Mouse (Mus musculus) small intestine, adult 2 months (tissue): ENCODE results near the gene Olfr1500. TPM values are rescaled to one million over a fixed set of nuclear protein-coding genes. Genes with fewer than 3 reads are reported as not detected.

Source experiments
- H3K27ac ChIP-seq: fragments of 200-500 bp; 2 replicates; pipeline ENCODE4 v1.5.1; 2012; ENCODE audit warnings: low read depth, low read length, control low read depth, inconsistent platforms; ENCODE audit not compliant: insufficient read depth
- H3K27me3 ChIP-seq: fragments of 200-500 bp; 2 replicates; pipeline ENCODE4 v1.6.1; 2012; ENCODE audit warnings: mild to moderate bottlenecking, moderate library complexity, low read length, inconsistent platforms; ENCODE audit not compliant: control insufficient read depth, insufficient read depth
- H3K36me3 ChIP-seq: fragments of 200-500 bp; 2 replicates; pipeline ENCODE4 v1.6.1; 2012; ENCODE audit warnings: mild to moderate bottlenecking, low read length, control low read depth, inconsistent platforms; ENCODE audit not compliant: control insufficient read depth, insufficient read depth
- H3K4me1 ChIP-seq: fragments of 200-500 bp; 2 replicates; pipeline ENCODE4 v1.6.1; 2012; ENCODE audit warnings: low read length, inconsistent platforms, mixed read lengths; ENCODE audit not compliant: control insufficient read depth, insufficient read depth, insufficient read length
- H3K4me3 ChIP-seq: fragments of 200-500 bp; 2 replicates; pipeline ENCODE4 v1.5.1; 2012; ENCODE audit warnings: low read depth, mild to moderate bottlenecking, control low read depth, inconsistent platforms, low read length, moderate library complexity
- CTCF ChIP-seq: fragments of 200-500 bp; IDR thresholded peaks from 2 replicates; pipeline ENCODE4 v1.5.1; 2012; ENCODE audit warnings: low read depth, mild to moderate bottlenecking, control low read depth, inconsistent platforms, low read length, moderate library complexity, mixed read lengths; ENCODE audit not compliant: insufficient replicate concordance, insufficient read length; ENCODE audit errors: extremely low read depth
- POLR2A ChIP-seq: fragments of 200-500 bp; IDR thresholded peaks from 2 replicates; pipeline ENCODE4 v1.6.1; 2012; ENCODE audit warnings: low read depth, mild to moderate bottlenecking, control low read depth, inconsistent platforms, low read length, moderate library complexity
- WGBS: fragments of 180-500 bp; shearing (Covaris S2); methylation state at CpG from one replicate; pipeline ENCODE4 v1.1.7; 2018; 5-methylcytosine and 5-hydroxymethylcytosine counted together
- polyA plus RNA-seq: library from polyadenylated mRNA; depleted of rRNA; stranded (reverse); fragments of >200 nt; gene quantifications from 2 replicates; pipeline ENCODE4 v1.2.3, GENCODE M21; 2012; rRNA removed

Olfr1500 gene
- polyA plus RNA-seq, 1 experiment: not detected

GRCm38 (mm10) chr19:13798102-13798501 is 32.2 kb downstream of the Olfr1500 start, which contains the start of gene Olfr1497:
Gene Olfr1497, minus strand, starts transcription at chr19:13798202.
- no peak for TF ChIP-seq POLR2A
- no peak for TF ChIP-seq CTCF
- H3K4me1 ChIP-seq: no peaks in the 10 kb centered on the region
- no peaks in the 10 kb centered on the region for H3K27me3 ChIP-seq
- no peak within 1 kb of the TSS for H3K4me3 ChIP-seq
- no peak within 1 kb of the TSS for H3K27ac ChIP-seq
- H3K36me3 ChIP-seq: no peaks in the 10 kb centered on the region

- no peak within 1 kb of the TSS for H3K4me3 ChIP-seq
- H3K4me1 ChIP-seq: no peaks in the 10 kb centered on the region
- H3K27me3 ChIP-seq: no peaks in the 10 kb centered on the region
- H3K36me3 ChIP-seq: no peaks in the 10 kb centered on the region
- TF ChIP-seq CTCF (no peak), POLR2A (no peak)
- no peak within 1 kb of the TSS for H3K27ac ChIP-seq
- 75% methylated on average over 1 of the region's 1 CpGs for WGBS
Observed at GRCm38 (mm10) chr19:13777578-13777977, 52.7 kb downstream of the Olfr1500 start, which contains the start of gene Olfr1496. Gene Olfr1496, plus strand, starts transcription at chr19:13777878.

Other genes with a start within 250 kb of the Olfr1500 start
- not detected in 2 replicates for gene Olfr1484, start 247.0 kb downstream of the Olfr1500 start, polyA plus RNA-seq
- not detected in 2 replicates for gene Olfr1487, start 213.1 kb downstream of the Olfr1500 start, polyA plus RNA-seq
- not detected in 2 replicates for gene Olfr1489, start 198.9 kb downstream of the Olfr1500 start, polyA plus RNA-seq
- not detected in 2 replicates for gene Olfr1490, start 179.4 kb downstream of the Olfr1500 start, polyA plus RNA-seq
- not detected in 2 replicates for gene Olfr1491, start 133.2 kb downstream of the Olfr1500 start, polyA plus RNA-seq
- gene Olfr1493-ps1, start 107.2 kb downstream of the Olfr1500 start, polyA plus RNA-seq: not detected in 2 replicates
- not detected in 2 replicates for gene Olfr1494, start 90.8 kb downstream of the Olfr1500 start, polyA plus RNA-seq
- gene Olfr1495, start 65.9 kb downstream of the Olfr1500 start, polyA plus RNA-seq: not detected in 2 replicates
- gene Olfr1496, start 52.6 kb downstream of the Olfr1500 start, polyA plus RNA-seq: not detected in 2 replicates
- gene Olfr1497, start 32.3 kb downstream of the Olfr1500 start, polyA plus RNA-seq: not detected in 2 replicates
- gene Olfr1499, start 11.0 kb downstream of the Olfr1500 start, polyA plus RNA-seq: not detected in 2 replicates
- not detected in 2 replicates for gene Olfr1501, start 20.2 kb upstream of the Olfr1500 start, polyA plus RNA-seq
- not detected in 2 replicates for gene Olfr1502, start 31.3 kb upstream of the Olfr1500 start, polyA plus RNA-seq
- not detected in 2 replicates for gene Olfr1504, start 67.4 kb upstream of the Olfr1500 start, polyA plus RNA-seq
- gene Olfr1505, start 83.0 kb upstream of the Olfr1500 start, polyA plus RNA-seq: not detected in 2 replicates